Mouse (Mus musculus): ENCODE data around the gene Hpcal1.
"Not testable (repeated sequence)": the region's sequence is repeated elsewhere in the genome, so short reads cannot be mapped to it uniquely, and the experiment has no call there.

The Hpcal1 gene

GRCm38 (mm10) chr12:17779093-17779492 is 88.4 kb downstream of the Hpcal1 start:
- in situ Hi-C loops (cut with MboI), result no loop called here

- in situ Hi-C loops (cut with MboI), result no loop called here
Measured at GRCm38 (mm10) chr12:17789486-17789885, 98.8 kb downstream of the Hpcal1 start.

GRCm38 (mm10) chr12:17791111-17791510 is 100.5 kb downstream of the Hpcal1 start:
- in situ Hi-C loops (cut with MboI), result loop anchor here (10.0 kb wide), 1 partner anchor 236 kb away; no protein-coding TSS in a partner anchor

- in situ Hi-C loops (cut with MboI), result loop anchor here (10.0 kb wide), 1 partner anchor 238 kb away; no protein-coding TSS in a partner anchor
Measured at GRCm38 (mm10) chr12:17792756-17793155, 102.1 kb downstream of the Hpcal1 start.

- in situ Hi-C loops (cut with MboI), result loop anchor here (10.0 kb wide), 1 partner anchor 241 kb away; no protein-coding TSS in a partner anchor
Measured at GRCm38 (mm10) chr12:17795660-17796278, 105.1 kb downstream of the Hpcal1 start.

- in situ Hi-C loops (cut with MboI), result loop anchor here (10.0 kb wide), 1 partner anchor 243 kb away; no protein-coding TSS in a partner anchor
Measured at GRCm38 (mm10) chr12:17798261-17798660, 107.6 kb downstream of the Hpcal1 start.

- in situ Hi-C loops (cut with MboI), result no loop called here
Measured at GRCm38 (mm10) chr12:17808542-17808941, 117.9 kb downstream of the Hpcal1 start.

- in situ Hi-C loops (cut with MboI), result not testable (repeated sequence)
Measured at GRCm38 (mm10) chr12:17835279-17835678, 144.6 kb downstream of the Hpcal1 start.
